Mouse (Mus musculus): ENCODE measurements at regions not wholly inside any gene's neighbourhood (a gene's known extent, or its start where the extent isn't known, plus 50 kb on each side); places are given as distances from the start of the nearest gene placed in this dataset.

DNA sequence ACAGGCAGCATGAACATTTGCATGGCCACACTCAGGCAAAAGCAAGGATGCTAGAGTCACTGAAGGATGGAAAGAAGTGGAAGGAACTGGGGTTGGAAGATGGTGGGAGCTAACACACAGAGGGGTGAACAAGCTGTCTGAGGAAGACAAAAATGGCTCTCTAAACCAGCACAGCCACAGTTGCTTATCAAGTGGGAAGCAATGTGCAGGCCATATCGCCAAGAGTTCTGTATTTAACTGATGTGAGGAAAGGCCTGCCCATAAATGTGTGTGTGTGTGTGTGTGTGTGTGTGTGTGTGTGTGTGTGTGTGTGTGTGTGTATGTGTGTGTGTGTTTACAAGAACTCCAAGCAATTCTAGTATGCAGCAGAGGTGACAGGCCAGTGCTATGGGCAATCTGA lies 236.9 kb upstream of the Gm10192 start:
- no peak for TF ChIP-seq POLR2A (IDR thresholded peaks at IDR 0.05; ENCODE audit: extremely low read depth, insufficient read depth, low read length)
- TF ChIP-seq CTCF (IDR thresholded peaks at IDR 0.05; ENCODE audit: low read depth, low read length) = no peak
